Mouse (Mus musculus): ENCODE data around the gene 1600002K03Rik. TPM values are rescaled to one million over a fixed set of nuclear protein-coding genes. Genes with fewer than 3 reads are reported as not detected.

The 1600002K03Rik gene
- polyA plus RNA-seq (2014; fragmentation: Illumina TruSeq; extraction: RNeasy Lipid Tissue Mini Kit (QIAGEN cat#74804); ENCODE audit: low read depth, low replicate concordance), result not detected

DNA sequence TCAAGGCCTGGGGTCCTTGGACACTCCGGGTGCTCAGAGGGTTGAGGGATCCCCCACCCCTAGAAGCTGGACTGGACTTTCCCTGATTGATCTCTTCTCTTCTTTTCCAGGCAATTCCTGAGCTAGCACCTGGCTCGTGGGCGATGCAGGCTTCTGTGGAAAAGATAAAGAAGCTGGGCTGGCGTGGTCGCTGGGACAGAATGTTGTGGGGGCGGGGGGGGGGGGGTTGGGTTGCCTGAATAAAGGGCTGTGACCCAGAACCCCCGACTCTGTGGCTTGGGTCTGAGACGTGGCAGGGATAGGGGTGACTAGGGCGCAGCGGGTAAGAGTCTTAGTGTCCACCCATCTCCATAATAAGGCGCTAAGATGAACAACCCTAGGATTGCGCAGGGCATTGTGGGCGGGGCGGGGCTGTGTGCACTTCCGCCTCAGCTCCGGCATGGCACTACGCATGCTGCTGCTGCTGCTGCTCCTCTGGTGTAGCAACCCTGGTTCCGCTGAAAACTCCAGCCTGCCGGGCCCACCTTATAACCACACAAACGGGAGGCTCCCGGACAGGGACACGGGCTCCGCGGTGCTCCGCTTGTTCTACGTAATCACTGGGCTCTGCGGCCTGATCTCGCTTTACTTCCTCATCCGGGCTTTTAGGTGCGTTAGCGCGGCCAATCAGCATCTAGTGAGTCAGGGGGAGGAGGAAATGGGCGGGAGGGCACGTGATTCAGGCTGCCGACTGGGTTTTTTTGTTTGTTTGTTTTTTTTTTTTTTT, at the start of gene 1600002K03Rik:
Gene 1600002K03Rik (plus strand): TSS at position 418 of the 766 bp plus-strand sequence.

GRCm38 (mm10) chr10:80138553-80139438, 33.9 kb upstream of the 1600002K03Rik start, which contains the start of gene Atp5d:
Gene Atp5d, plus strand, starts transcription at chr10:80138632.

DNA sequence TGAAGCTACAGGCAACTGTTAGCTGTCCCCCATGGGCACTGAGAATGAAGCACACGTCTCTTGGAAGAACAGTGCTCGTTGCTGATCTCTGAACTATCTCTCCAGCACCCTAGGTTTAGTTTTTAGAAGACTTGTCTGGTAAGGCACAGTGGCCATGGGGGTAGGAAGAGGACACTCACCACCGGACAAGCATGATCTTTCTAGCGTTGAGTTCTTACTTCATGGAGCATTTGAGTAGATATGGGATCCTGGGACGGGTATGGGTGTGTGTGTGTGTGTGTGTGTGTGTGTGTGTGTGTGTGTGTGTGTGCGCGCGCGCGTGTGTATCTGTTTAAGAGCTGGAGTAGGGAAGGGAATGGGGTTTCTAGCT, 32.1 kb upstream of the 1600002K03Rik start, which contains the start of gene Cbarp:
Gene Cbarp (minus strand): TSS at position 170 of the 370 bp plus-strand sequence.

GRCm38 (mm10) chr10:80147719-80148601, 24.8 kb upstream of the 1600002K03Rik start, which contains the start of gene Midn:
Gene Midn, plus strand, starts transcription at chr10:80148272.

GRCm38 (mm10) chr10:80165392-80166128, 7.2 kb upstream of the 1600002K03Rik start, which contains the start of gene Cirbp:
Gene Cirbp, plus strand, starts transcription at chr10:80165985.

DNA sequence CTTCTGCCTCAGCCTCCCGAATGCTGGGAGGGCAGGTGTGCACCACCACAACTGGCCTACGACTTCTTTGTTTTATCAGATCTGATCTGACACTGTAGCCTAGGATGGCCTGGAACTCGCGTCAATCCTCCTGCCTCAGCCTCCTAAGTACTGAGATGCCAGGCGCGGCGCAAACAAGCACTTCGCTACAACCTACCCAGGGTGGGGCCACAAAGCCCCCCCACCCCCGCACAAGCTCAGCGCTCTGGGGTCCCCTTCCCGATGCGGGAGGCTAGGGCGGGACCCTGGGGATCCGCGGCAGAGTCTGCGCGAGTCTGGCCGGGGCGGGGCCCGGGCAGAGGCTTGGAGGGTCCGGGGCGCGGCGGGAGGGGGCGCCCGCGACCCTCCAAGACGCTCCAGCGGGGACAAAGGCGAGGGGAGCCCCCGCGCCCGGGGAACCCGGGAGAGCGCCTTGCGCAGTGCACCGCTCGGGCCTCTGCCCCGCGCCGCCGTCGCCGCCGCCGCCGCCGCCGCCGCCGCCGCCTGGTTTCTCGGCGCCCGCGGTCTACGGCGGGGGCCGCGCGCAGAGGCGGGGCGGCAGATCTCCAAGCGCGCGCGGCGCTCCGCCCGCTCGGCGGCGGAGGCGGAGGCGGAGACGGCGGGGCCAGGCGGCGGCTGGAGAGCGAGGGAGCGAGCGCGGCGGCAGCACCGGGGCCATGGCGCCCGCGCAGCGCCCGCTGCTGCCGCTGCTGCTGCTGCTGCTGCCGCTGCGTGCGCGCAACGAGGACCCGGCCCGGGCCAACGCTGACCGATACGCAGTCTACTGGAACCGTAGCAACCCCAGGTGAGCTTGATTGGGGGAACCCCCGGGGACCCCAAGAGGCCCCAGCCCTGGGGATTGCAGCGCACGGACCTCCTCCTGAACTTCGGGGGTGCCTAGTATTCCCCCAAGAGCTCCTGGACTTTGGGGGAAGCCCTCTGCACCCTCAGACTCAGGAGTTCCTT, 6.6 kb downstream of the 1600002K03Rik start, which contains the start of gene Efna2:
Gene Efna2 (plus strand): TSS at position 415 of the 984 bp plus-strand sequence.

Other genes with a start within 250 kb of the 1600002K03Rik start
- 3.1 TPM for gene Arid3a, start 245.9 kb upstream of the 1600002K03Rik start, polyA plus RNA-seq (2014; fragmentation: Illumina TruSeq; extraction: RNeasy Lipid Tissue Mini Kit (QIAGEN cat#74804); ENCODE audit: low read depth, low replicate concordance)
- 1.7 TPM for gene Wdr18, start 212.8 kb upstream of the 1600002K03Rik start, polyA plus RNA-seq (2014; fragmentation: Illumina TruSeq; extraction: RNeasy Lipid Tissue Mini Kit (QIAGEN cat#74804); ENCODE audit: low read depth, low replicate concordance)
- not detected for gene Grin3b, start 202.2 kb upstream of the 1600002K03Rik start, polyA plus RNA-seq (2014; fragmentation: Illumina TruSeq; extraction: RNeasy Lipid Tissue Mini Kit (QIAGEN cat#74804); ENCODE audit: low read depth, low replicate concordance)
- gene Tmem259, start 188.6 kb upstream of the 1600002K03Rik start, polyA plus RNA-seq (2014; fragmentation: Illumina TruSeq; extraction: RNeasy Lipid Tissue Mini Kit (QIAGEN cat#74804); ENCODE audit: low read depth, low replicate concordance), result 0.40 TPM
- gene Cnn2, start 184.4 kb upstream of the 1600002K03Rik start, polyA plus RNA-seq (2014; fragmentation: Illumina TruSeq; extraction: RNeasy Lipid Tissue Mini Kit (QIAGEN cat#74804); ENCODE audit: low read depth, low replicate concordance), result 3.0 TPM
- gene Abca7, start 176.4 kb upstream of the 1600002K03Rik start, polyA plus RNA-seq (2014; fragmentation: Illumina TruSeq; extraction: RNeasy Lipid Tissue Mini Kit (QIAGEN cat#74804); ENCODE audit: low read depth, low replicate concordance), result 0.12 TPM
- not detected for gene Arhgap45, start 156.3 kb upstream of the 1600002K03Rik start, polyA plus RNA-seq (2014; fragmentation: Illumina TruSeq; extraction: RNeasy Lipid Tissue Mini Kit (QIAGEN cat#74804); ENCODE audit: low read depth, low replicate concordance)
- gene Polr2e, start 133.1 kb upstream of the 1600002K03Rik start, polyA plus RNA-seq (2014; fragmentation: Illumina TruSeq; extraction: RNeasy Lipid Tissue Mini Kit (QIAGEN cat#74804); ENCODE audit: low read depth, low replicate concordance), result 0.32 TPM
- 92.2 TPM for gene Gpx4, start 125.8 kb upstream of the 1600002K03Rik start, polyA plus RNA-seq (2014; fragmentation: Illumina TruSeq; extraction: RNeasy Lipid Tissue Mini Kit (QIAGEN cat#74804); ENCODE audit: low read depth, low replicate concordance)
- gene Sbno2, start 67.4 kb upstream of the 1600002K03Rik start, polyA plus RNA-seq (2014; fragmentation: Illumina TruSeq; extraction: RNeasy Lipid Tissue Mini Kit (QIAGEN cat#74804); ENCODE audit: low read depth, low replicate concordance), result 0.24 TPM
- gene Stk11, start 57.1 kb upstream of the 1600002K03Rik start, polyA plus RNA-seq (2014; fragmentation: Illumina TruSeq; extraction: RNeasy Lipid Tissue Mini Kit (QIAGEN cat#74804); ENCODE audit: low read depth, low replicate concordance), result 3.9 TPM
- 0.85 TPM for gene Atp5d, start 34.3 kb upstream of the 1600002K03Rik start, polyA plus RNA-seq (2014; fragmentation: Illumina TruSeq; extraction: RNeasy Lipid Tissue Mini Kit (QIAGEN cat#74804); ENCODE audit: low read depth, low replicate concordance)
- not detected for gene Cbarp, start 32.1 kb upstream of the 1600002K03Rik start, polyA plus RNA-seq (2014; fragmentation: Illumina TruSeq; extraction: RNeasy Lipid Tissue Mini Kit (QIAGEN cat#74804); ENCODE audit: low read depth, low replicate concordance)
- 5.1 TPM for gene Midn, start 24.7 kb upstream of the 1600002K03Rik start, polyA plus RNA-seq (2014; fragmentation: Illumina TruSeq; extraction: RNeasy Lipid Tissue Mini Kit (QIAGEN cat#74804); ENCODE audit: low read depth, low replicate concordance)
- gene Cirbp, start 7.0 kb upstream of the 1600002K03Rik start, polyA plus RNA-seq (2014; fragmentation: Illumina TruSeq; extraction: RNeasy Lipid Tissue Mini Kit (QIAGEN cat#74804); ENCODE audit: low read depth, low replicate concordance), result 12.5 TPM
- 0.40 TPM for gene Efna2, start 6.5 kb downstream of the 1600002K03Rik start, polyA plus RNA-seq (2014; fragmentation: Illumina TruSeq; extraction: RNeasy Lipid Tissue Mini Kit (QIAGEN cat#74804); ENCODE audit: low read depth, low replicate concordance)
- 3.0 TPM for gene Mum1, start 53.5 kb downstream of the 1600002K03Rik start, polyA plus RNA-seq (2014; fragmentation: Illumina TruSeq; extraction: RNeasy Lipid Tissue Mini Kit (QIAGEN cat#74804); ENCODE audit: low read depth, low replicate concordance)
- 4.1 TPM for gene Ndufs7, start 76.2 kb downstream of the 1600002K03Rik start, polyA plus RNA-seq (2014; fragmentation: Illumina TruSeq; extraction: RNeasy Lipid Tissue Mini Kit (QIAGEN cat#74804); ENCODE audit: low read depth, low replicate concordance)
- gene Gamt, start 88.1 kb downstream of the 1600002K03Rik start, polyA plus RNA-seq (2014; fragmentation: Illumina TruSeq; extraction: RNeasy Lipid Tissue Mini Kit (QIAGEN cat#74804); ENCODE audit: low read depth, low replicate concordance), result 1.3 TPM
- gene Dazap1, start 88.5 kb downstream of the 1600002K03Rik start, polyA plus RNA-seq (2014; fragmentation: Illumina TruSeq; extraction: RNeasy Lipid Tissue Mini Kit (QIAGEN cat#74804); ENCODE audit: low read depth, low replicate concordance), result 13.7 TPM
- gene Rps15, start 119.5 kb downstream of the 1600002K03Rik start, polyA plus RNA-seq (2014; fragmentation: Illumina TruSeq; extraction: RNeasy Lipid Tissue Mini Kit (QIAGEN cat#74804); ENCODE audit: low read depth, low replicate concordance), result not detected
- gene Apc2, start 123.0 kb downstream of the 1600002K03Rik start, polyA plus RNA-seq (2014; fragmentation: Illumina TruSeq; extraction: RNeasy Lipid Tissue Mini Kit (QIAGEN cat#74804); ENCODE audit: low read depth, low replicate concordance), result not detected
- gene 2310011J03Rik, start 147.6 kb downstream of the 1600002K03Rik start, polyA plus RNA-seq (2014; fragmentation: Illumina TruSeq; extraction: RNeasy Lipid Tissue Mini Kit (QIAGEN cat#74804); ENCODE audit: low read depth, low replicate concordance), result 0.73 TPM
- gene Pcsk4, start 156.6 kb downstream of the 1600002K03Rik start, polyA plus RNA-seq (2014; fragmentation: Illumina TruSeq; extraction: RNeasy Lipid Tissue Mini Kit (QIAGEN cat#74804); ENCODE audit: low read depth, low replicate concordance), result not detected
- gene Reep6, start 157.0 kb downstream of the 1600002K03Rik start, polyA plus RNA-seq (2014; fragmentation: Illumina TruSeq; extraction: RNeasy Lipid Tissue Mini Kit (QIAGEN cat#74804); ENCODE audit: low read depth, low replicate concordance), result 1.3 TPM
- 0.12 TPM for gene Adamtsl5, start 175.5 kb downstream of the 1600002K03Rik start, polyA plus RNA-seq (2014; fragmentation: Illumina TruSeq; extraction: RNeasy Lipid Tissue Mini Kit (QIAGEN cat#74804); ENCODE audit: low read depth, low replicate concordance)
- not detected for gene Plk5, start 183.5 kb downstream of the 1600002K03Rik start, polyA plus RNA-seq (2014; fragmentation: Illumina TruSeq; extraction: RNeasy Lipid Tissue Mini Kit (QIAGEN cat#74804); ENCODE audit: low read depth, low replicate concordance)
- gene Mex3d, start 214.7 kb downstream of the 1600002K03Rik start, polyA plus RNA-seq (2014; fragmentation: Illumina TruSeq; extraction: RNeasy Lipid Tissue Mini Kit (QIAGEN cat#74804); ENCODE audit: low read depth, low replicate concordance), result 2.8 TPM
- not detected for gene Mbd3, start 226.6 kb downstream of the 1600002K03Rik start, polyA plus RNA-seq (2014; fragmentation: Illumina TruSeq; extraction: RNeasy Lipid Tissue Mini Kit (QIAGEN cat#74804); ENCODE audit: low read depth, low replicate concordance)
- gene Uqcr11, start 233.9 kb downstream of the 1600002K03Rik start, polyA plus RNA-seq (2014; fragmentation: Illumina TruSeq; extraction: RNeasy Lipid Tissue Mini Kit (QIAGEN cat#74804); ENCODE audit: low read depth, low replicate concordance), result not detected